Mouse (Mus musculus) MEL (cell line): ENCODE measurements at regions not wholly inside any gene's neighbourhood (a gene's known extent, or its start where the extent isn't known, plus 50 kb on each side); places are given as distances from the start of the nearest gene placed in this dataset.

Experiments used
- DNase-seq: peaks from one replicate; pipeline ENCODE4 v3.0.0; 2011; ENCODE audit warnings: low read depth, low spot score
- H3K27ac ChIP-seq: 2 replicates; pipeline ENCODE4 v1.5.1; 2012; ENCODE audit warnings: low read depth, mild to moderate bottlenecking, control low read depth, low read length, moderate library complexity; ENCODE audit not compliant: control insufficient read depth
- H3K27me3 ChIP-seq, 2 experiments: fragments of 150-350 bp in 1 of 2; sonication (generic) in 1 of 2; 2 replicates each; pipeline ENCODE4 v1.6.1; 2012; ENCODE audit warnings: low read length in 2 of 2, mild to moderate bottlenecking in 2 of 2, improper control_type of control experiment in 1 of 2, moderate library complexity in 1 of 2; ENCODE audit not compliant: insufficient read depth in 2 of 2, control insufficient read depth in 1 of 2
- H3K36me3 ChIP-seq, 2 experiments: 2 replicates each; pipeline ENCODE4 v1.6.1; 2012 to 2014; ENCODE audit warnings: low read length in 2 of 2, improper control_type of control experiment in 1 of 2, inconsistent platforms in 1 of 2, mild to moderate bottlenecking in 1 of 2; ENCODE audit not compliant: insufficient read depth in 2 of 2, control insufficient read depth in 1 of 2
- H3K4me1 ChIP-seq, 2 experiments: fragments of 150-350 bp in 1 of 2; sonication (generic) in 1 of 2; 2 replicates each; pipeline ENCODE4 v1.6.1; 2012; ENCODE audit warnings: low read length in 2 of 2, improper control_type of control experiment in 1 of 2, mild to moderate bottlenecking in 1 of 2; ENCODE audit not compliant: insufficient read depth in 2 of 2, control insufficient read depth in 1 of 2
- H3K4me3 ChIP-seq, 2 experiments: fragments of 150-350 bp in 1 of 2; sonication (generic) in 1 of 2; 2 replicates each; pipeline ENCODE4 v1.5.1; 2012; ENCODE audit warnings: low read depth in 2 of 2, low read length in 2 of 2, mild to moderate bottlenecking in 2 of 2, moderate library complexity in 2 of 2, control low read depth in 1 of 2, improper control_type of control experiment in 1 of 2; ENCODE audit not compliant: control insufficient read depth in 1 of 2, insufficient read depth in 1 of 2
- H3K79me2 ChIP-seq: 2 replicates; pipeline ENCODE4 v1.6.1; 2012; ENCODE audit warnings: mild to moderate bottlenecking, low read length, moderate library complexity; ENCODE audit not compliant: control insufficient read depth, poor library complexity, insufficient read depth
- H3K9ac ChIP-seq: 2 replicates; pipeline ENCODE4 v1.6.1; 2012; ENCODE audit warnings: low read depth, mild to moderate bottlenecking, control low read depth, low read length, moderate library complexity; ENCODE audit not compliant: control insufficient read depth, poor library complexity, severe bottlenecking
- H3K9me3 ChIP-seq: fragments of 150-350 bp; sonication (generic); replicated peaks from 2 replicates; pipeline ENCODE4 v1.6.1; 2012; ENCODE audit warnings: mild to moderate bottlenecking, low read length, improper control_type of control experiment, moderate library complexity; ENCODE audit not compliant: insufficient read depth
- CHD1 ChIP-seq: IDR thresholded peaks from 2 replicates; pipeline ENCODE4 v1.6.1; 2012; ENCODE audit warnings: low read depth, mild to moderate bottlenecking, inconsistent platforms, low read length, improper control_type of control experiment
- E2F4 ChIP-seq: IDR thresholded peaks from 2 replicates; pipeline ENCODE4 v1.6.1; 2011; ENCODE audit warnings: low read depth, low read length, improper control_type of control experiment, borderline replicate concordance
- ELF1 ChIP-seq: IDR thresholded peaks from 2 replicates; pipeline ENCODE4 v1.6.1; 2014; ENCODE audit warnings: low read depth, mild to moderate bottlenecking, inconsistent platforms, low read length, improper control_type of control experiment, moderate library complexity
- GATA1 ChIP-seq: IDR thresholded peaks from 2 replicates; pipeline ENCODE4 v1.6.1; 2011; ENCODE audit warnings: low read depth, low read length, improper control_type of control experiment
- KAT2A ChIP-seq: conservative IDR thresholded peaks from 2 replicates; pipeline ENCODE4 v1.6.1; 2012; ENCODE audit warnings: low read depth, low read length, improper control_type of control experiment, inconsistent platforms
- MEF2A ChIP-seq: IDR thresholded peaks from 2 replicates; pipeline ENCODE4 v1.6.1; 2014; ENCODE audit warnings: low read depth, mild to moderate bottlenecking, inconsistent platforms, low read length, improper control_type of control experiment; ENCODE audit not compliant: poor library complexity, insufficient replicate concordance, severe bottlenecking; ENCODE audit errors: extremely low read depth
- MYB ChIP-seq: IDR thresholded peaks from 2 replicates; pipeline ENCODE4 v1.6.1; 2011; ENCODE audit warnings: mild to moderate bottlenecking, low read depth, low read length, improper control_type of control experiment
- NELFE ChIP-seq: IDR thresholded peaks from 2 replicates; pipeline ENCODE4 v1.6.1; 2011; ENCODE audit warnings: low read depth, low read length, improper control_type of control experiment
- NRF1 ChIP-seq: IDR thresholded peaks from 2 replicates; pipeline ENCODE4 v1.6.1; 2014; ENCODE audit warnings: low read depth, mild to moderate bottlenecking, inconsistent platforms, low read length, improper control_type of control experiment, moderate library complexity; ENCODE audit not compliant: poor library complexity, insufficient read depth, severe bottlenecking
- POLR2AphosphoS5 ChIP-seq: IDR thresholded peaks from 2 replicates; pipeline ENCODE4 v1.6.1; 2012; ENCODE audit warnings: low read depth, borderline replicate concordance, mild to moderate bottlenecking, inconsistent platforms, low read length, moderate library complexity, mixed read lengths
- RCOR1 ChIP-seq: IDR thresholded peaks from 2 replicates; pipeline ENCODE4 v1.6.1; 2012; ENCODE audit warnings: low read depth, mild to moderate bottlenecking, inconsistent platforms, low read length, improper control_type of control experiment
- SIN3A ChIP-seq: IDR thresholded peaks from 2 replicates; pipeline ENCODE4 v1.6.1; 2012; ENCODE audit warnings: low read length, improper control_type of control experiment, inconsistent platforms
- SMC3 ChIP-seq: IDR thresholded peaks from 2 replicates; pipeline ENCODE4 v1.6.1; 2011; ENCODE audit warnings: low read depth, low read length, improper control_type of control experiment
- TBP ChIP-seq: IDR thresholded peaks from 2 replicates; pipeline ENCODE4 v1.8.0; 2011; ENCODE audit warnings: low read depth, low read length, improper control_type of control experiment
- UBTF ChIP-seq: IDR thresholded peaks from 2 replicates; pipeline ENCODE4 v1.6.1; 2012; ENCODE audit warnings: low read depth, mild to moderate bottlenecking, inconsistent platforms, low read length, improper control_type of control experiment, moderate library complexity, borderline replicate concordance; ENCODE audit not compliant: insufficient read depth
- USF2 ChIP-seq, 2 experiments: IDR thresholded peaks; 2 replicates each; pipeline ENCODE4 v1.6.1; 2011 to 2012; ENCODE audit warnings: improper control_type of control experiment in 2 of 2, low read length in 2 of 2, borderline replicate concordance in 1 of 2, inconsistent platforms in 1 of 2, low read depth in 1 of 2, mild to moderate bottlenecking in 1 of 2; ENCODE audit not compliant: insufficient read depth in 1 of 2
- ZC3H11A ChIP-seq: IDR thresholded peaks from 2 replicates; pipeline ENCODE4 v1.6.1; 2012; ENCODE audit warnings: low read depth, mild to moderate bottlenecking, inconsistent platforms, low read length, improper control_type of control experiment
- ZNF384 ChIP-seq: IDR thresholded peaks from 2 replicates; pipeline ENCODE4 v1.6.1; 2012; ENCODE audit warnings: low read depth, mild to moderate bottlenecking, inconsistent platforms, low read length, improper control_type of control experiment

- H3K9ac ChIP-seq = no peak overlapping the region
- TF ChIP-seq NRF1 (no peak), ELF1 (no peak), RCOR1 (no peak), NELFE (no peak), USF2 (IDR thresholded peaks at IDR 0.05; ENCODE audit: borderline replicate concordance in 1 of 2, insufficient read depth in 1 of 2, low read depth in 1 of 2, low read length in 2 of 2) (no peak), ZC3H11A (no peak), ZNF384 (no peak), KAT2A (no peak), UBTF (no peak), SMC3 (no peak), GATA1 (no peak), E2F4 (no peak), TBP (no peak), POLR2AphosphoS5 (no peak)
- no peak overlapping the region for H3K27ac ChIP-seq
- H3K79me2 ChIP-seq = no peaks in the 10 kb centered on the region
- no peak overlapping the region for H3K4me3 ChIP-seq
- no peaks in the 10 kb centered on the region for H3K27me3 ChIP-seq
- H3K36me3 ChIP-seq = no peaks in the 10 kb centered on the region
- H3K4me1 ChIP-seq = no peaks in the 10 kb centered on the region
- no peaks in the 10 kb centered on the region for H3K9me3 ChIP-seq
- DNase-seq = no peak
Measured at GRCm38 (mm10) chr11:66696791-66697190, 171.0 kb upstream of the Shisa6 start.

- Histone ChIP-seq H3K4me1 (no peaks in the 10 kb centered on the region), H3K36me3 (no peaks in the 10 kb centered on the region), H3K9ac (no peak overlapping the region), H3K9me3 (no peaks in the 10 kb centered on the region), H3K27me3 (no peaks in the 10 kb centered on the region), H3K4me3 (no peak overlapping the region), H3K79me2 (no peaks in the 10 kb centered on the region), H3K27ac (no peak overlapping the region)
- DNase-seq = no peak
- TF ChIP-seq TBP (no peak), ZC3H11A (no peak), MYB (no peak), POLR2AphosphoS5 (no peak), NELFE (no peak), MEF2A (no peak), SIN3A (no peak), CHD1 (no peak)
Measured at GRCm38 (mm10) chr11:66745479-66745878, 166.3 kb upstream of the Pirt start.
